Mouse (Mus musculus) hindbrain, embryonic 14.5 days (tissue): ENCODE measurements around the gene Mrps7. TPM values are rescaled to one million over a fixed set of nuclear protein-coding genes. Genes with fewer than 3 reads are reported as not detected.

Experiments
- ATAC-seq: fragments of 200-750 bp; cut with Nextera tagmentation; 2 replicates; pipeline ENCODE4 v1.8.0; 2017; ENCODE audit warnings: moderate number of reproducible peaks, mild to moderate bottlenecking, moderate TSS enrichment, moderate library complexity; ENCODE audit not compliant: low FRiP score
- DNase-seq: peaks from one replicate; pipeline ENCODE4 v3.0.0-alpha.2; 2015; ENCODE audit warnings: low spot score
- H3K27ac ChIP-seq: fragments of 300-500 bp; sonication (generic); 2 replicates; pipeline ENCODE4 v1.5.1; 2014; ENCODE audit warnings: mild to moderate bottlenecking, moderate library complexity
- H3K27me3 ChIP-seq: fragments of 300-500 bp; sonication (generic); 2 replicates; pipeline ENCODE4 v1.6.1; 2014; ENCODE audit warnings: mild to moderate bottlenecking, low read length, mixed read lengths; ENCODE audit not compliant: control insufficient read depth, insufficient read depth
- H3K36me3 ChIP-seq: fragments of 300-500 bp; sonication (generic); replicated peaks from 2 replicates; pipeline ENCODE4 v1.6.1; 2014; ENCODE audit not compliant: control insufficient read depth, insufficient read depth
- H3K4me1 ChIP-seq: fragments of 300-500 bp; sonication (generic); replicated peaks from 2 replicates; pipeline ENCODE4 v1.6.1; 2014; ENCODE audit warnings: antibody characterized with exemption, low read length, mixed read lengths; ENCODE audit not compliant: control insufficient read depth, insufficient read depth
- H3K4me2 ChIP-seq: fragments of 300-500 bp; sonication (generic); replicated peaks from 2 replicates; pipeline ENCODE4 v1.6.1; 2014; ENCODE audit warnings: mild to moderate bottlenecking, moderate library complexity
- H3K4me3 ChIP-seq: fragments of 300-500 bp; sonication (generic); replicated peaks from 2 replicates; pipeline ENCODE4 v1.5.1; 2014; ENCODE audit warnings: mild to moderate bottlenecking, low read length
- H3K9ac ChIP-seq: fragments of 300-500 bp; sonication (generic); 2 replicates; pipeline ENCODE4 v1.6.1; 2014
- H3K9me3 ChIP-seq: fragments of 300-500 bp; sonication (generic); 2 replicates; pipeline ENCODE4 v1.6.1; 2016; ENCODE audit warnings: low read length; ENCODE audit not compliant: control insufficient read depth
- WGBS: fragments of 180-500 bp; shearing (Covaris S2); extraction: QIAGEN DNeasy Blood & Tissue Kit; methylation state at CpG from one replicate; pipeline ENCODE4 v1.1.7; 2014; 5-methylcytosine and 5-hydroxymethylcytosine counted together
- polyA plus RNA-seq: library from polyadenylated mRNA; unstranded; fragments of >200 nt; fragmentation: Nextera tagmentation; extraction: Ambion mirVana; gene quantifications from 2 replicates; pipeline ENCODE4 v1.2.1, GENCODE M21; 2014

The Mrps7 gene
- polyA plus RNA-seq, 1 experiment from 2014 or later: 72.5 TPM

DNA sequence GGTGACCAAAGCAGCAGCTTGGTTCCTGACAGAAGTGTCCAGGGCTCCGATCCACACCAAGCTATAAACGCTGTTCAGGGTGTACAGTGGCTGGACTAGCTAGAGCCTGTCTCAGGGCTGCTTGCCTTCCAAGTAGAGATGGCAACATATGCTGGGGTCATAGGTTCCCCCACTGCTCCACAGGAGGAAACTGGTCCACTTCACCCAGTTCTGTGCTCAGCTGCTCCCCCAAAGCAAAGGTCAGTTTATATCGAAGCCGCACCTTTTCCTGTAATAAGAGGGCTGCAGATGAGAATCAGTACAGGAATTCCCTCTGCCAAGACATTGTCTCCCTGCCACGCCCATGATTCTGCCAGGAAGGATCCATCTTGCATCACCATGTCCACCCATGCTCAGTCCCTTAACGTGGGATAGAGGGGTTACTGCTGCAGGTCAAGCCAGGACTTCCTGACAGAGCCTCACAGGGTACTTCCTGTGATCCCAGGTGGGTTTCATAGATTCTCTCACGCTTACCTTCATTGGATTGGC is 18.1 kb upstream of the Mrps7 start:
- Histone ChIP-seq H3K36me3 (peaks cover 97% of the 10 kb centered on the region), H3K4me3 (no peak overlapping the region), H3K9ac (no peak overlapping the region), H3K27ac (no peak overlapping the region), H3K27me3 (no peaks in the 10 kb centered on the region), H3K4me1 (no peaks in the 10 kb centered on the region), H3K9me3 (no peaks in the 10 kb centered on the region), H3K4me2 (no peak overlapping the region)
- 89% methylated on average over 7 of the region's 7 CpGs for WGBS
- ATAC-seq: no peak
- no peak for DNase-seq

DNA sequence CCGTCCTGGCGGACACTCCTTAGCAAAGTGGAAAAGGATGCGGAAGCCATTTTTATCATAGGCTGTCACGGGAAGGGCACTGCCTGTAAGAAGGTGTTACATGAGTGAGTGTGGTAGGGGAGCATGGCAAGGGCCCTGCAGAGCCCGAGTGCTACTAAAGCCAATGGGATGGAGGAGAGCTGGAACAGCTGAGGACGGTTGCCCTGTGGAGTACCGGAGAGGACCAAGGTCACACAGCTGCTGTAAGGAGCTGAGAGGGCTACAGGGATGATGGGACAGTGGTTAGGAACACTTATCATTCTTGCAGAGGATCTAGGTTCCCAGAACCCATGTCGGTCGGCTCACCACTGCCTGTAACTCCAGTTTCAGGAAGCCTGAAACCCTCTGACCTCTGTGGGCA is 17.3 kb upstream of the Mrps7 start:
- no peaks in the 10 kb centered on the region for H3K27me3 ChIP-seq
- no peaks in the 10 kb centered on the region for H3K9me3 ChIP-seq
- H3K4me3 ChIP-seq: no peak overlapping the region
- ATAC-seq: no peak
- H3K4me1 ChIP-seq: no peaks in the 10 kb centered on the region
- H3K4me2 ChIP-seq: no peak overlapping the region
- DNase-seq: no peak
- H3K9ac ChIP-seq: no peak overlapping the region
- no peak overlapping the region for H3K27ac ChIP-seq
- peaks cover 97% of the 10 kb centered on the region for H3K36me3 ChIP-seq
- 92% methylated on average over 9 of the region's 9 CpGs for WGBS

DNA sequence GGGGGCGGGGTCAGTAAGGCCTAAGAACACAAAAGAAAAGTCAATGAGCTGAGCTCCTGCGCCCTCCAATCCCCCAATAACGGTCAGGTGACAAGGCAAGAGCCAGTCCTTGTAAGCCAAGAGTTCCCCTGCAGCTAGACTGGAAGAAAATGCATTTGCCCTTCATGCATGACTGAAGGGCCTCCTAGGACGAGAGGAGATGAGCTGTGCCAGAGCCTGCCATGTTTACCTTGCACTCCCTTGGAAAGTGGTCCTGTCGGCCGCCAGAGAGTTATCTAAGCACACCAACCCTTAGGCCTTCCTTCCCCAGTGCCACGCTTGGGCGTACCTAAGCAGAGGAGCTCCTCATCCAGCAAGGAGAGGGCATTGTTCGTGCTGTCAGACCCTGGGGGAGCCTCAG is 15.7 kb upstream of the Mrps7 start:
- DNase-seq: no peak
- Histone ChIP-seq H3K36me3 (peaks cover 97% of the 10 kb centered on the region), H3K4me2 (no peak overlapping the region), H3K9me3 (no peaks in the 10 kb centered on the region), H3K4me1 (no peaks in the 10 kb centered on the region), H3K27ac (no peak overlapping the region), H3K4me3 (no peak overlapping the region), H3K9ac (no peak overlapping the region), H3K27me3 (no peaks in the 10 kb centered on the region)
- WGBS: 84% methylated on average over 9 of the region's 9 CpGs
- ATAC-seq: no peak

DNA sequence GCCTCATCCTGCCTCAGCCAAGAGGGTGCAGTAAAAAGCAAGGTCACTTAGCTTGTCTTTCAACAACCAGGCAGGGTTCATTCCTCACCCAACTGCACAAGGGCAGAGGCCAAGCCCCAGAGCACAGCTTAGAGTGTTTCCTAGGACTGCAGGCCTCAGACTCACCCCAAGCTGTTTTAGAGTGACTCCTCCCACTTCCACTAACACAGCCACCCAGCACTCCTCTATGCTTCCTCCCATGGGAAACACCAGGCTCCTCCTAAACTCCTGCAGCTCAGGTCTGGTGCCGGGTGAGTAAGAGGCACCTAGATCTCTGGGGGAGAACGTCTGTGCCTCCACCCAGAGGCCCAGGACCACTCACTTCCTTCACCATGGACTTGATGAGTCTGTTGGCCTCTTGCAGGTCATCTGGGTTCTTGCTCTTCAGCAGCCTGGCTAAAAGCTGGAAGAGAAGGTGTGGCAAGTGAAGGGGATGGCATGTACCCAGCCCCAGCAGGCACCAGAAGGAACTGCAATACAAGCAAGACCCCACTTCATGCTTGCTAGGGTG is 13.1 kb upstream of the Mrps7 start:
- ATAC-seq: no peak
- Histone ChIP-seq H3K27me3 (no peaks in the 10 kb centered on the region), H3K36me3 (peaks cover 94% of the 10 kb centered on the region), H3K27ac (no peak overlapping the region), H3K4me2 (no peak overlapping the region), H3K4me3 (no peak overlapping the region), H3K4me1 (no peaks in the 10 kb centered on the region), H3K9ac (no peak overlapping the region), H3K9me3 (no peaks in the 10 kb centered on the region)
- DNase-seq: no peak
- 91% methylated on average over 2 of the region's 2 CpGs for WGBS

DNA sequence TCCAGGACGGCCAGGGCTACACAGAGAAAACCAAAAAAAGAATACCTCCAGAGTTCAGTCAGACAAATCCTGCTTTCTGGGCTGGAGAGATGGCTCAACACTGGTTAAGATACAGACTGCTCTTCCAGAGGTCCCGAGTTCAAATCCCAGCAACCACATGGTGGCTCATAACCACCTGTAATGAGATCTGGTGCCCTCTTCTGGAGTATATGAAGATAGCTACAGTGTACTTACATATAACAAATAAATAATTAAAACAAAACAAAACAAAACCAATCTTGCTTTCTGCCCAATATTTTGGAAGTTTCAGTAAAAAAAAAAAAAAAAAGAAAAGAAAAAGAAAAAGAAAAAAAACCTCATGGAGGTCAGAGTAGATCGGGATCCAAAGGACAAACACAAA is 8.5 kb upstream of the Mrps7 start:
- 95% methylated on average over 3 of the region's 3 CpGs for WGBS
- no peaks in the 10 kb centered on the region for H3K9me3 ChIP-seq
- H3K36me3 ChIP-seq: peaks cover 81% of the 10 kb centered on the region
- H3K27ac ChIP-seq: no peak overlapping the region
- DNase-seq: no peak
- no peak for ATAC-seq
- no peak overlapping the region for H3K9ac ChIP-seq
- H3K4me3 ChIP-seq: no peak overlapping the region
- no peaks in the 10 kb centered on the region for H3K27me3 ChIP-seq
- no peaks in the 10 kb centered on the region for H3K4me1 ChIP-seq
- no peak overlapping the region for H3K4me2 ChIP-seq

DNA sequence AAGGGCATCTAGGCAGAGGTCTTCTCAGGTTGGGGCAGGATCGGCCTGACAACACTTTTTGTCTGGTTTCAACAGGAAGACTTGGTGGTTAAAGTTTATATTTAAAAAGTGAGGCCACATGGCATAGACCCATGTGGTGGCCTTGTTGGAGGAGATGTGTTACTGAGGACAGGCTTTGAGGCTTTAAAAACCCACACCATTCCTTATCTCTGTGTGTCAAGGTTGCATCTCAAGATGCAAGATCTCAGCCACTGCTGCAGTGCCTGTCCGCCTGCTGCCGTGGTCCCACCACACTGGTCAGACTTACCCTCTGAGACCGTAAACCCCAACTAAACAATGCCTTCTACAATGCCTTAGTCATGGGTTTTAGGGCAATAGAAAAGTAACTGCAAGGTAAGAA is 5.4 kb upstream of the Mrps7 start:
- no peak for DNase-seq
- Histone ChIP-seq H3K27ac (no peak overlapping the region), H3K36me3 (peaks cover 51% of the 10 kb centered on the region), H3K4me3 (no peak overlapping the region), H3K4me2 (no peak overlapping the region), H3K9ac (no peak overlapping the region), H3K9me3 (no peaks in the 10 kb centered on the region), H3K4me1 (peaks cover 15% of the 10 kb centered on the region), H3K27me3 (no peaks in the 10 kb centered on the region)
- no peak for ATAC-seq
- 94% methylated on average over 4 of the region's 4 CpGs for WGBS

DNA sequence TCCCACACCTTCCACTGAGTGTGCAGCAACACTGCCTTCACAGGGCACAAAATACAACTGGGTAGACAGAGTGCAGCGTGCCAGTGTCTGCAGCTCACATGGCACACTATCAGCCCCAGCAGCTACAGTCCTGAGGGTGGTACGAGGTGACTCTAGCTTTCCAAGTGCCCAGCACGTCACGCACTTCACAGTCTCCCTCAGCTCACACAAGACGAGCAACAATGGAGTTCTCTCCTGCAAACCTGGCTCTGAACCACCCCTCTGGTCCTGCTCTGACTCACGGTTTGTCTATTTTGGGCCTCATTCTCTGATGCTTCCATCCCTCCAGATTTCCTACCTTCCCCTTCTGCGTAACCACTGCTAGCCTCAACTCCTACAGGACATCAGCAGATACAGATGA is 4.0 kb upstream of the Mrps7 start:
- H3K9me3 ChIP-seq: no peaks in the 10 kb centered on the region
- H3K27ac ChIP-seq: no peak overlapping the region
- H3K4me1 ChIP-seq: peaks cover 18% of the 10 kb centered on the region
- H3K9ac ChIP-seq: no peak overlapping the region
- H3K4me3 ChIP-seq: no peak overlapping the region
- H3K4me2 ChIP-seq: no peak overlapping the region
- DNase-seq: no peak
- H3K27me3 ChIP-seq: no peaks in the 10 kb centered on the region
- H3K36me3 ChIP-seq: peaks cover 37% of the 10 kb centered on the region
- 94% methylated on average over 7 of the region's 7 CpGs for WGBS
- no peak for ATAC-seq

DNA sequence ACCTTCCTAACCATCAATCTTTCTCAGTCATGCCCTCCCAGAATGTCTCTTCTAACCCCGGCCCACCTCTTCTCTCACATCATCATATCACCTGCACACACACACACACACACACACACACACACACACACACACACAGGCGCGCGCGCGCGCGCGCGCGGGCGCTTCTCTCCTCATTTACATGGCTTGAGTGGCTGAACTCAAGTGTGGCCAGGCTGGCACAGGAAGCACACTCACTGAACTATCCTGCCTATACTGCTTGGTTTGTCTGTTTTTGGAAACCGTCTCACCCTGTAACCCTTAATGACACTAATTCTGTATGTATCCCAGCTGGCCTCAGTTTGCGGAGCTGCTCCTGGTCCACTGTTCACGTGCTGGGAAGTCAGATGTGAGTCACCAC is 3.0 kb upstream of the Mrps7 start:
- no peaks in the 10 kb centered on the region for H3K9me3 ChIP-seq
- no peak overlapping the region for H3K4me2 ChIP-seq
- H3K36me3 ChIP-seq: peaks cover 37% of the 10 kb centered on the region
- no peaks in the 10 kb centered on the region for H3K27me3 ChIP-seq
- DNase-seq: no peak
- peaks cover 25% of the 10 kb centered on the region for H3K4me1 ChIP-seq
- no peak overlapping the region for H3K9ac ChIP-seq
- no peak overlapping the region for H3K27ac ChIP-seq
- ATAC-seq: no peak
- no peak overlapping the region for H3K4me3 ChIP-seq
- 98% methylated on average over 15 of the region's 15 CpGs for WGBS

DNA sequence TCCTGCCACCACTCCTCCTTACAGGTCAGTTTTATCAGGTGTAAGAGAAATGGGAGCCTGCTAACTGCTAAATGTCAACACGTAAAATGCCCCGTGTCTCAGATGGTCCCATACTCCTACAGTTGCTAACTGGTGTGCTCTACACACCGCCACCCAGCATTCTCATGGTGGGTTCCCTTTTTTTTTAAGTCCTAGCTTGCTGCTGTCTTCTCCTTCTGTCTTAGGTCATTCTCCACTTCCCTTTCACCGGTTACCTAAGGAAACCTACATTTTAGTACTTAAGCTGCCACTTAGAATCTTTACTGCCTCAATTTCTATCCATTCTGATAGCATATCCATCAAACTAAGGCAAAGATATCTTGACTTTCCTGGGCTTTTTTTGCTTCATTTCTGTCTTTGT is 2.6 kb upstream of the Mrps7 start:
- Histone ChIP-seq H3K27me3 (no peaks in the 10 kb centered on the region), H3K27ac (no peak overlapping the region), H3K4me2 (no peak overlapping the region), H3K36me3 (peaks cover 37% of the 10 kb centered on the region), H3K9ac (no peak overlapping the region), H3K9me3 (no peaks in the 10 kb centered on the region), H3K4me1 (peaks cover 25% of the 10 kb centered on the region), H3K4me3 (no peak overlapping the region)
- ATAC-seq (no peak), DNase-seq (no peak)
- WGBS: 96% methylated on average over 4 of the region's 4 CpGs

DNA sequence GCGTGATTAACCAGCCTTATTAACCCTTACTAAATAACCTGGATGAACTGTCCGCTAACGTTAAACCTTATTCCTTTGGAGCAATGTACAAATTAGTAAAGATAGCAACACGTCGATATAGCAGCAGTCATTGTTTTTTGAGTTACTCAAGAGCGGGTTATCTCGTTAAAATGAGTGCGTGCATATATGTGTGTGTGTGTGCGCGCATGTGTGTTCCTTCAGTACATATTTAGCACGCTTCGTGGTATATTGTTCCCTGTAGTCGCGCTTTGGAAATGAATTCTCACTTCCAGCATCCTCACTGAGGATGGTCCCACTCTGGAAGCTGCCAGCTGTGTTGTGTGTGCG is 623 bp upstream of the Mrps7 start:
- no peak for ATAC-seq
- peak overlapping the region; percentile 98 for H3K27ac ChIP-seq
- DNase-seq: no peak
- no peaks in the 10 kb centered on the region for H3K9me3 ChIP-seq
- peaks cover 41% of the 10 kb centered on the region for H3K36me3 ChIP-seq
- no peaks in the 10 kb centered on the region for H3K27me3 ChIP-seq
- 8% methylated on average over 15 of the region's 15 CpGs for WGBS
- peak overlapping the region; percentile 92 for H3K9ac ChIP-seq
- peak overlapping the region; percentile 89 for H3K4me2 ChIP-seq
- peaks cover 25% of the 10 kb centered on the region for H3K4me1 ChIP-seq
- H3K4me3 ChIP-seq: peak overlapping the region; percentile 89
